Mouse (Mus musculus): ENCODE results near the gene Parvb.

GRCm38 (mm10) chr15:84351915-84352844 is 120.3 kb downstream of the Parvb start:
- no peak for TF ChIP-seq CTCF (IDR thresholded peaks at IDR 0.05; ENCODE audit: control insufficient read depth, insufficient read depth, insufficient read length)
- TF ChIP-seq USF1 (IDR thresholded peaks at IDR 0.05; ENCODE audit: low read depth) = no peak
- TF ChIP-seq CEBPB (IDR thresholded peaks at IDR 0.05; ENCODE audit: low read depth) = no peak
- no peak for TF ChIP-seq FOSL1 (IDR thresholded peaks at IDR 0.05; ENCODE audit: insufficient read depth, low read length, poor library complexity, severe bottlenecking)
- TF ChIP-seq MAX (IDR thresholded peaks at IDR 0.05) = no peak
- TF ChIP-seq MYOG (IDR thresholded peaks at IDR 0.05; ENCODE audit: control insufficient read depth, extremely low read depth, insufficient read length) = no peak

Measured in C2C12 (cell line).